Comparison of ENCODE assay signal across 8 mouse cellular contexts in genomic region chr5:33142790-33143455, GRCm38 (mm10). TPM values are rescaled to one million over a fixed set of nuclear protein-coding genes. Genes with fewer than 3 reads are reported as not detected.
DNase-seq lines count a peak whose midpoint lies in the region; TF ChIP-seq lines count a peak whose summit lies in the region.
"Had no signal": no experiment of that assay in that cellular context is flagged by ENCODE, and none has a peak within 500 bp of the region (broad histone marks: within the 10 kb centered on the region; RNA-seq: fewer than 3 reads in every experiment).

No protein-coding gene starts in this region.

- no peaks in the 10 kb centered on the region for H3K4me1 ChIP-seq in cortical plate, adult 2 months (ENCODE audit: control insufficient read depth, insufficient read depth, low read length)

- peak; percentile 47 for DNase-seq in ovary, postnatal 14 days (ENCODE audit: low spot score)
- no peak for DNase-seq in ovary, postnatal 36 days (ENCODE audit: low spot score)
- DNase-seq in WW6 (ENCODE audit: low read depth, low spot score) = peak; percentile 22
- peak; percentile 40 for DNase-seq in kidney, adult 18-20 months
- peak; percentile 18 to 22 for DNase-seq in left cerebral cortex, postnatal 36 days (ENCODE audit: low spot score in 2 of 2)
- DNase-seq in skeletal muscle tissue, adult 2 months (ENCODE audit: low read depth, low spot score) = peak; percentile 25

- intact Hi-C loops in left cerebral cortex, postnatal 36 days (cut with DNase I) = loop anchor here (10.0 kb wide), 1 partner anchor 228 kb away; no protein-coding TSS in a partner anchor

- TF ChIP-seq CTCF in cortical plate, adult 2 months (IDR thresholded peaks at IDR 0.05; ENCODE audit: extremely low read depth, insufficient read depth, low read length) = peak; percentile 36; the same call in 1 of the 2 replicates

- H3K27ac ChIP-seq in cortical plate, adult 2 months (ENCODE audit: insufficient read depth, low read length) = no peak overlapping the region
- H3K27ac ChIP-seq: heart, embryonic 15.5 days had no signal

- H3K4me3 ChIP-seq in cortical plate, adult 2 months (ENCODE audit: insufficient read depth, low read length) = no peak overlapping the region
- H3K4me3 ChIP-seq: heart, embryonic 15.5 days had no signal

- no peak for TF ChIP-seq POLR2A in cortical plate, adult 2 months (IDR thresholded peaks at IDR 0.05; ENCODE audit: extremely low read depth, insufficient read depth, low read length)

RNA-seq across cellular contexts. Expression of gene Slc5a1, which starts 38.9 kb away (rescaled TPM):
- polyA plus RNA-seq in cortical plate, adult 2 months (2012; rRNA removed) = 0.06 TPM in 1 of 2 replicates, not detected in the other
- not detected for total RNA-seq in left cerebral cortex, postnatal 36 days (2021)
- polyA plus RNA-seq: heart, embryonic 15.5 days had no signal
